Comparison of ENCODE assay signal across 8 mouse cellular contexts in the genomic region with DNA sequence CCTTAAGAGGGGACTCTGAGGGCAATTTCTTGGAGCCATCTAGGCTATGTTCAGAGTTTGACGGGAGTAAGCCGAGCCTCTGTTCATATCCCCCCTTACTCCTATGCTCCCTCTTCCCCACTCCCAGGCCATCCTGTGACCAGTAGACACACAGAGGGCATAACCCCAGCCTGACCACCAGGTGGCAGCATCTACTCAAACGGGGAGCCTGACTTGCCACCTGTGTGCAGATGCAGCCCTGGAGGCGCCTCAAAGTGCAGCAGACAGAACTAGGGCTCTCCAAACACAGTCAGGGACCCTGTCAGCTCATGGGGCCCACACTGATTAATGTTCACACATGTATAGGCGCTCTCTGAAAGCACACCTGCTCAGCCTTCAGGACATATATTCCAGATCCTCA. TPM values are rescaled to one million over a fixed set of nuclear protein-coding genes. Genes with fewer than 3 reads are reported as not detected.
A peak's percentile ranks its signal among the peaks of the same experiment; 100 is the strongest.
DNase-seq lines count a peak whose midpoint lies in the region; ATAC-seq lines count a peak whose summit lies in the region.

No protein-coding gene starts in this region.

- ATAC-seq in hindbrain, embryonic 15.5 days (ENCODE audit: low FRiP score, low read depth): peak; percentile 36; the same call in 1 of the 2 replicates

- WGBS in hindbrain, embryonic 15.5 days: 11% methylated on average over 5 of the region's 5 CpGs

- H3K36me3 ChIP-seq in hindbrain, embryonic 15.5 days: no peaks in the 10 kb centered on the region

- no peak overlapping the region for H3K9ac ChIP-seq in hindbrain, embryonic 15.5 days

- H3K4me2 ChIP-seq in hindbrain, embryonic 15.5 days: no peak overlapping the region

- peaks cover 15% of the 10 kb centered on the region for H3K4me1 ChIP-seq in hindbrain, embryonic 15.5 days (replicated peaks)

- peak; percentile 76 for DNase-seq in WW6 (ENCODE audit: low read depth, low spot score)
- peak; percentile 78 for DNase-seq in cerebellum, adult 9-11 months
- peak; percentile 39 to 61 for DNase-seq in frontal cortex, postnatal 14 days (ENCODE audit: low spot score in 2 of 2)
- peak; percentile 55 to 70 for DNase-seq in left cerebral cortex, postnatal 25 days (ENCODE audit: low spot score in 2 of 2)
- DNase-seq in mesoderm, embryonic 11.5 days (ENCODE audit: low read depth, low spot score): peak; percentile 90
- peak; percentile 73 for DNase-seq in right cerebral cortex, postnatal 4 days
- DNase-seq in yolk sac, embryonic 10.5 days (ENCODE audit: low spot score): peak; percentile 66

- intact Hi-C loops in left cerebral cortex, postnatal 25 days (cut with DNase I): loop anchor here (2.0 kb wide), 1 partner anchor 60 kb away; no protein-coding TSS in a partner anchor

- no peak overlapping the region for H3K27ac ChIP-seq in hindbrain, embryonic 15.5 days (replicated peaks)

- peaks cover 7% of the 10 kb centered on the region for H3K27me3 ChIP-seq in hindbrain, embryonic 15.5 days

- H3K9me3 ChIP-seq in hindbrain, embryonic 15.5 days: no peaks in the 10 kb centered on the region

- H3K4me3 ChIP-seq in hindbrain, embryonic 15.5 days: no peak overlapping the region

RNA-seq across cellular contexts. Expression of gene Zfpm1, which starts 8.8 kb away (rescaled TPM):
- polyA plus RNA-seq in hindbrain, embryonic 15.5 days (2015; fragmentation: Nextera tagmentation; extraction: Ambion mirVana): 1.4 and 2.3 TPM in 2 replicates
- 10 to 100 TPM; 36.9 to 39.3 TPM for total RNA-seq in left cerebral cortex, postnatal 25 days (2021)
